Mouse (Mus musculus) kidney, postnatal 0 days (tissue): ENCODE measurements around the gene Cacna2d3. TPM values are rescaled to one million over a fixed set of nuclear protein-coding genes. Genes with fewer than 3 reads are reported as not detected.

Experiments
- ATAC-seq: fragments of 200-750 bp; cut with Nextera tagmentation; replicated peaks from 2 replicates; pipeline ENCODE4 v1.8.0; 2017; ENCODE audit warnings: low read depth, moderate number of reproducible peaks, moderate TSS enrichment, moderate library complexity; ENCODE audit not compliant: low FRiP score
- DNase-seq: peaks from one replicate; pipeline ENCODE4 v3.0.0-alpha.2; 2016; ENCODE audit warnings: low spot score
- H3K27ac ChIP-seq: fragments of 300-500 bp; sonication (generic); 2 replicates; pipeline ENCODE4 v1.5.1; 2014; ENCODE audit warnings: mild to moderate bottlenecking
- H3K27me3 ChIP-seq: fragments of 300-500 bp; sonication (generic); 2 replicates; pipeline ENCODE4 v1.6.1; 2014; ENCODE audit warnings: low read length, mixed read lengths; ENCODE audit not compliant: insufficient read depth
- H3K36me3 ChIP-seq: fragments of 300-500 bp; sonication (generic); 2 replicates; pipeline ENCODE4 v1.6.1; 2014; ENCODE audit warnings: low read length, mixed read lengths; ENCODE audit not compliant: insufficient read depth
- H3K4me1 ChIP-seq: fragments of 300-500 bp; sonication (generic); replicated peaks from 2 replicates; pipeline ENCODE4 v1.6.1; 2014; ENCODE audit warnings: antibody characterized with exemption, low read length, mixed read lengths; ENCODE audit not compliant: insufficient read depth
- H3K4me2 ChIP-seq: fragments of 300-500 bp; sonication (generic); 2 replicates; pipeline ENCODE4 v1.6.1; 2014; ENCODE audit warnings: mild to moderate bottlenecking, low read length, moderate library complexity, mixed read lengths
- H3K4me3 ChIP-seq: fragments of 300-500 bp; sonication (generic); replicated peaks from 2 replicates; pipeline ENCODE4 v1.5.1; 2014; ENCODE audit warnings: low read depth, low read length
- H3K9ac ChIP-seq: fragments of 300-500 bp; sonication (generic); 2 replicates; pipeline ENCODE4 v1.6.1; 2014; ENCODE audit warnings: low read depth, low read length
- H3K9me3 ChIP-seq: fragments of 300-500 bp; sonication (generic); replicated peaks from 2 replicates; pipeline ENCODE4 v1.6.1; 2016; ENCODE audit warnings: low read length, inconsistent platforms, mixed read lengths
- CTCF ChIP-seq: IDR thresholded peaks from 2 replicates; pipeline ENCODE4 v1.5.1; 2016; ENCODE audit warnings: antibody characterized with exemption, low read depth, mild to moderate bottlenecking, moderate library complexity
- WGBS: fragments of 180-500 bp; shearing (Covaris S2); extraction: QIAGEN DNeasy Blood & Tissue Kit; methylation state at CpG from one replicate; pipeline ENCODE4 v1.1.7; 2014; 5-methylcytosine and 5-hydroxymethylcytosine counted together
- polyA plus RNA-seq: library from polyadenylated mRNA; unstranded; fragments of >200 nt; fragmentation: Nextera tagmentation; extraction: Ambion mirVana; gene quantifications from 2 replicates; pipeline ENCODE4 v1.2.1, GENCODE M21; 2015

Cacna2d3 gene
- polyA plus RNA-seq, 1 experiment from 2014 or later = 1.8 TPM

DNA sequence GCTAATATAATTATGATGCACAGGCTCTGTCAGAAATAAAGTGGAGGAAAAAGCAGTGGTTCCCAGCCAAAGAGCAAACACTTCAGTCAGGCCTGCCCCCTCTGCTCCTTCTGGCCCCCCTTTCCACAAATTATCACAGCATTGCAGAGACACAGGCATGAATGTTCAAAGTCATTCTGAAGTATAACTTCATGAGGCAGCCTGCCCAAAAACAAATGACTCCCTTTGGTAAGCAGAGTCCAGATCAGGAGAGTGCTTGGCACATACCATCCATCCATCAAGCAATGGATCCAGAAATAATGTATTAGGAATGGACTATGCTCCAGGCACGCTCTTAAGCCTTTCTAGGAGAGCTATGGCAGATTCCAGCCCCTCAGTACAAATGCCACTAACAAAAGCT lies 679.3 kb downstream of the Cacna2d3 start:
- 86% methylated on average over 1 of the region's 1 CpGs for WGBS
- no peak for DNase-seq
- H3K36me3 ChIP-seq = no peaks in the 10 kb centered on the region

GRCm38 (mm10) chr14:29041498-29041897 lies 680.2 kb downstream of the Cacna2d3 start:
- H3K4me2 ChIP-seq = no peak overlapping the region
- no peaks in the 10 kb centered on the region for H3K4me1 ChIP-seq
- H3K9me3 ChIP-seq = no peaks in the 10 kb centered on the region
- 73% methylated on average over 1 of the region's 1 CpGs for WGBS
- ATAC-seq (no peak), DNase-seq (no peak)
- H3K9ac ChIP-seq = no peak overlapping the region
- TF ChIP-seq CTCF = no peak
- no peak overlapping the region for H3K27ac ChIP-seq
- H3K4me3 ChIP-seq = no peak overlapping the region
- no peaks in the 10 kb centered on the region for H3K36me3 ChIP-seq
- H3K27me3 ChIP-seq = no peaks in the 10 kb centered on the region

More for the DNA sequence above, 679.3 kb downstream of the Cacna2d3 start:
- Histone ChIP-seq H3K27me3 (no peaks in the 10 kb centered on the region), H3K4me2 (no peak overlapping the region), H3K9me3 (no peaks in the 10 kb centered on the region), H3K4me3 (no peak overlapping the region), H3K4me1 (no peaks in the 10 kb centered on the region), H3K27ac (no peak overlapping the region), H3K9ac (no peak overlapping the region)
- no peak for TF ChIP-seq CTCF
- no peak for ATAC-seq

DNA sequence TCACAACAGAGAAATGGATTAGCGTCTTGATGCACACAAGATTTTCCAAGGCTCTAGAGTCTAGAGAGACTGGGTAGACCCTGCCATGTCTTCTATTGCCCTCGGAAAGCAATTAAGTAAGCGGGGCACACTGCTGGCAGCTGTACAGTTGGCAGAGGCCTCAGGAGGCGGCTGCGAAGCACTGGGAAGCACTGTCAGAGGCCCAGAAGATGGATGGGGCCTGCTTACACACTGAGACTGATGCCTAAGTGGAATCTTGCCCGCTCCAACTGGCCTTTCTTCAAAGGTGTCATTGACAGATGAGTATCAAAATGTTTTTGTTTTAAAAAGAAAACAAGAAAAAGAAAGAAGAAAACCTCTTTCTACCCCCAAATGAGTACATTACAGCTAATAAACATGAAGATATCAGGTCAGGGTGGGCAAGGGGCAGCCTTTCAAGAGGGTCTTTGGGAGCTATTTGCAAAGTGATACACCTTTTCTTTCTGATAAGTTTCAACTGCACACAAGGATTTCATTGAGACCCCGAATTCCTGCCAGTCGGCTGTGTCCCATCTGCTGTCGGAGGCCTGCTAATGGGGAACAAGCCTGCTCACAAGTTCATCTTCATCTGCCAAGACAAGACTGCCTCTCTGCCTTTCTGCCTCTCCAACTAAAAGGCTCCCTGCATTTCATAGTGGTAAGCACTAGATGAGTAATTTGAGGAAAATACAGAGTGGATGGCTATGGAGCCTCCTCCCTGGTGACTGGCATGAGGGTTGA lies 680.9 kb downstream of the Cacna2d3 start:
- H3K36me3 ChIP-seq = no peaks in the 10 kb centered on the region
- no peak overlapping the region for H3K27ac ChIP-seq
- H3K27me3 ChIP-seq = no peaks in the 10 kb centered on the region
- 52% methylated on average over 9 of the region's 9 CpGs for WGBS
- H3K4me3 ChIP-seq = no peak overlapping the region
- ATAC-seq (no peak), DNase-seq (no peak)
- H3K4me2 ChIP-seq = no peak overlapping the region
- no peak for TF ChIP-seq CTCF
- H3K9ac ChIP-seq = no peak overlapping the region
- no peaks in the 10 kb centered on the region for H3K4me1 ChIP-seq
- no peaks in the 10 kb centered on the region for H3K9me3 ChIP-seq

- DNase-seq (no peak), ATAC-seq (no peak)
- no peaks in the 10 kb centered on the region for H3K4me1 ChIP-seq
- no peak overlapping the region for H3K4me2 ChIP-seq
- WGBS = 66% methylated on average over 5 of the region's 5 CpGs
- TF ChIP-seq CTCF = no peak
- H3K9ac ChIP-seq = no peak overlapping the region
- no peaks in the 10 kb centered on the region for H3K9me3 ChIP-seq
- H3K4me3 ChIP-seq = no peak overlapping the region
- no peaks in the 10 kb centered on the region for H3K27me3 ChIP-seq
- H3K27ac ChIP-seq = no peak overlapping the region
- H3K36me3 ChIP-seq = no peaks in the 10 kb centered on the region
These were observed 683.4 kb downstream of the Cacna2d3 start for GRCm38 (mm10) chr14:29038246-29038645.

DNA sequence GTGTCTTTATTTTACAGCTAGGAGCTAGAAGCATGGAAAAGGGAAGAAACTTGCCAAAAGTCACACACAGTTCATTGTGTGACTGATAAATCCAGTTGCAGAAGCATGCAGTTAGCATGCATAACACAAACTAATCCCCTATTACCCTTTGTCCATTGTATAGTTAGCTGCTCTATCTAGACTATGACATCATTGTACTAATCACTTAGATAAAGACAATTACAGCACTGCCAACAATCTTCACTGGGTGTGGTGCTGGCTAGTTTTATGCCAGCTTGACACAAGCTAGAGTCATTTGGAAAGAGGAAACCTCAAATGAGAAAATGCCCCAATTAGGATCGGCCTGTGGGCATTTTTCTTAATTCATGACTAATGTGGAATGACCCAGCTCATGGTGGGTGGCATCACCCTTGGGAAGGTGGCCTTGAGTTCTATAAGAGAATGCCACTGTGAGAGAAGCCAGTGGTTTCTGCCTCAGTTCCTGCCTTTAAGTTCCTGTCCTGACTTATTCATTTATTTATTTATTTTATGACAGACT lies 689.7 kb downstream of the Cacna2d3 start:
- no peaks in the 10 kb centered on the region for H3K9me3 ChIP-seq
- TF ChIP-seq CTCF = no peak
- H3K9ac ChIP-seq = no peak overlapping the region
- DNase-seq (no peak), ATAC-seq (no peak)
- H3K4me1 ChIP-seq = no peaks in the 10 kb centered on the region
- H3K4me3 ChIP-seq = no peak overlapping the region
- no peak overlapping the region for H3K4me2 ChIP-seq
- H3K36me3 ChIP-seq = no peaks in the 10 kb centered on the region
- no peak overlapping the region for H3K27ac ChIP-seq
- 88% methylated on average over 1 of the region's 1 CpGs for WGBS
- no peaks in the 10 kb centered on the region for H3K27me3 ChIP-seq

- Histone ChIP-seq H3K9me3 (no peaks in the 10 kb centered on the region), H3K4me3 (no peak overlapping the region), H3K4me2 (no peak overlapping the region), H3K27me3 (no peaks in the 10 kb centered on the region), H3K27ac (no peak overlapping the region), H3K4me1 (no peaks in the 10 kb centered on the region), H3K36me3 (no peaks in the 10 kb centered on the region), H3K9ac (no peak overlapping the region)
- no peak for ATAC-seq
- no peak for DNase-seq
- 65% methylated on average over 9 of the region's 9 CpGs for WGBS
- no peak for TF ChIP-seq CTCF
These were observed 691.1 kb downstream of the Cacna2d3 start for GRCm38 (mm10) chr14:29030519-29030918.
